Mouse (Mus musculus) 3134 (cell line): ENCODE results near the gene Gm30083.

Source experiments
- DNase-seq: peaks from one replicate; pipeline ENCODE4 v3.0.0-alpha.2; 2011; ENCODE audit warnings: low spot score; ENCODE audit not compliant: insufficient read length; ENCODE audit errors: extremely low read depth

The Gm30083 gene

GRCm38 (mm10) chr14:33965675-33966074 lies 49.3 kb downstream of the Gm30083 start:
- DNase-seq, result no peak

- DNase-seq, result no peak
Observed at GRCm38 (mm10) chr14:33959341-33959740, 55.6 kb downstream of the Gm30083 start.

- DNase-seq, result no peak
Observed at GRCm38 (mm10) chr14:33958841-33959240, 56.1 kb downstream of the Gm30083 start.

- DNase-seq, result no peak
Observed at GRCm38 (mm10) chr14:33958186-33958585, 56.8 kb downstream of the Gm30083 start.

GRCm38 (mm10) chr14:33956055-33956454 lies 58.9 kb downstream of the Gm30083 start:
- DNase-seq, result no peak

GRCm38 (mm10) chr14:33953761-33954160 lies 61.2 kb downstream of the Gm30083 start, which contains the start of gene Rbp3:
TSS of gene Rbp3 (plus strand) at chr14:33954003.
- DNase-seq, result no peak

GRCm38 (mm10) chr14:33952233-33952981 lies 62.6 kb downstream of the Gm30083 start:
- no peak for DNase-seq

- no peak for DNase-seq
Observed at GRCm38 (mm10) chr14:33946125-33946524, 68.9 kb downstream of the Gm30083 start.

GRCm38 (mm10) chr14:33942222-33942621 lies 72.8 kb downstream of the Gm30083 start:
- no peak for DNase-seq

GRCm38 (mm10) chr14:33940739-33941138 lies 74.2 kb downstream of the Gm30083 start, which contains the start of gene Gdf2:
TSS of gene Gdf2 (plus strand) at chr14:33941039.
- DNase-seq, result no peak

- no peak for DNase-seq
Observed at GRCm38 (mm10) chr14:33939117-33939516, 75.9 kb downstream of the Gm30083 start.
